Mouse (Mus musculus) heart, postnatal 0 days (tissue): ENCODE measurements around the gene Cd2. TPM values are rescaled to one million over a fixed set of nuclear protein-coding genes. Genes with fewer than 3 reads are reported as not detected.

Experiments used
- ATAC-seq: fragments of 200-750 bp; cut with Nextera tagmentation; 2 replicates; pipeline ENCODE4 v1.8.0; 2017; ENCODE audit warnings: low read depth, moderate number of reproducible peaks, moderate library complexity; ENCODE audit not compliant: insufficient read depth
- DNase-seq: peaks from one replicate; pipeline ENCODE4 v3.0.0-alpha.2; 2016; ENCODE audit warnings: low spot score
- H3K27ac ChIP-seq: fragments of 300-500 bp; sonication (generic); 2 replicates; pipeline ENCODE4 v1.5.1; 2014; ENCODE audit warnings: low read depth, mild to moderate bottlenecking
- H3K27me3 ChIP-seq: fragments of 300-500 bp; sonication (generic); 2 replicates; pipeline ENCODE4 v1.6.1; 2014; ENCODE audit warnings: low read length, mixed read lengths; ENCODE audit not compliant: control insufficient read depth, insufficient read depth
- H3K36me3 ChIP-seq: fragments of 300-500 bp; sonication (generic); replicated peaks from 2 replicates; pipeline ENCODE4 v1.6.1; 2014; ENCODE audit warnings: low read length, mixed read lengths; ENCODE audit not compliant: control insufficient read depth, insufficient read depth
- H3K4me1 ChIP-seq: fragments of 300-500 bp; sonication (generic); 2 replicates; pipeline ENCODE4 v1.6.1; 2014; ENCODE audit warnings: antibody characterized with exemption; ENCODE audit not compliant: control insufficient read depth, insufficient read depth
- H3K4me2 ChIP-seq: fragments of 300-500 bp; sonication (generic); 2 replicates; pipeline ENCODE4 v1.6.1; 2014; ENCODE audit warnings: low read depth, mild to moderate bottlenecking, low read length, moderate library complexity
- H3K4me3 ChIP-seq: fragments of 300-500 bp; sonication (generic); 2 replicates; pipeline ENCODE4 v1.5.1; 2014; ENCODE audit warnings: low read depth, low read length
- H3K9ac ChIP-seq: fragments of 300-500 bp; sonication (generic); replicated peaks from 2 replicates; pipeline ENCODE4 v1.6.1; 2014; ENCODE audit warnings: low read depth, low read length, mixed read lengths
- H3K9me3 ChIP-seq: fragments of 300-500 bp; sonication (generic); replicated peaks from 2 replicates; pipeline ENCODE4 v1.6.1; 2016; ENCODE audit warnings: low read length; ENCODE audit not compliant: control insufficient read depth
- CTCF ChIP-seq: IDR thresholded peaks from 2 replicates; pipeline ENCODE4 v1.5.1; 2016; ENCODE audit warnings: antibody characterized with exemption, control low read depth, low read depth
- EP300 ChIP-seq: IDR thresholded peaks from 2 replicates; pipeline ENCODE4 v1.6.1; 2016; ENCODE audit warnings: antibody characterized with exemption, low read depth
- WGBS: fragments of 180-500 bp; shearing (Covaris S2); extraction: QIAGEN DNeasy Blood & Tissue Kit; methylation state at CpG from one replicate; pipeline ENCODE4 v1.1.7; 2014; 5-methylcytosine and 5-hydroxymethylcytosine counted together
- polyA plus RNA-seq: library from polyadenylated mRNA; unstranded; fragments of >200 nt; fragmentation: Nextera tagmentation; extraction: Ambion mirVana; gene quantifications from 2 replicates; pipeline ENCODE4 v1.2.1, GENCODE M21; 2015
- total RNA-seq: library from RNA; depleted of rRNA; stranded (reverse); fragments of >200 nt; gene quantifications from 2 replicates; pipeline ENCODE4 v1.2.3, GENCODE M21; 2014; ENCODE audit warnings: low replicate concordance

Cd2 gene
- total and polyA plus RNA-seq, 2 experiments from 2014 or later = not detected

GRCm38 (mm10) chr3:101299591-101299990, 11.9 kb upstream of the Cd2 start:
- ATAC-seq = no peak

GRCm38 (mm10) chr3:101297221-101297620, 9.5 kb upstream of the Cd2 start:
- H3K27ac ChIP-seq = peak overlapping the region; percentile 12; the same call in 1 of the 2 replicates
- H3K27me3 ChIP-seq = no peaks in the 10 kb centered on the region
- no peak overlapping the region for H3K4me2 ChIP-seq
- DNase-seq (no peak), ATAC-seq (no peak)
- H3K9ac ChIP-seq = no peak overlapping the region
- no peaks in the 10 kb centered on the region for H3K36me3 ChIP-seq
- WGBS = 83% methylated on average over 5 of the region's 5 CpGs
- no peak overlapping the region for H3K4me3 ChIP-seq
- H3K4me1 ChIP-seq = 0 out of 2 replicates have a peak, but pooled peaks cover 6% of the 10 kb centered on the region
- H3K9me3 ChIP-seq = no peaks in the 10 kb centered on the region
- TF ChIP-seq CTCF (no peak), EP300 (no peak)

More at GRCm38 (mm10) chr3:101299591-101299990, 11.9 kb upstream of the Cd2 start:
- H3K36me3 ChIP-seq = no peaks in the 10 kb centered on the region
- DNase-seq = no peak
- no peak overlapping the region for H3K27ac ChIP-seq
- H3K4me2 ChIP-seq = no peak overlapping the region; the same call in 1 of the 2 replicates
- H3K9me3 ChIP-seq = no peaks in the 10 kb centered on the region
- 80% methylated on average over 6 of the region's 6 CpGs for WGBS
- H3K4me3 ChIP-seq = no peak overlapping the region; the same call in 1 of the 2 replicates
- 0 out of 2 replicates have a peak, but pooled peaks cover 6% of the 10 kb centered on the region for H3K4me1 ChIP-seq
- H3K27me3 ChIP-seq = no peaks in the 10 kb centered on the region
- TF ChIP-seq CTCF = no peak
- no peak for TF ChIP-seq EP300
- H3K9ac ChIP-seq = no peak overlapping the region

GRCm38 (mm10) chr3:101295931-101296820, 8.4 kb upstream of the Cd2 start:
- Histone ChIP-seq H3K27ac (peak overlapping the region; percentile 4; the same call in 1 of the 2 replicates), H3K4me3 (no peak overlapping the region), H3K27me3 (no peaks in the 10 kb centered on the region), H3K9ac (no peak overlapping the region), H3K4me2 (no peak overlapping the region), H3K36me3 (no peaks in the 10 kb centered on the region), H3K9me3 (no peaks in the 10 kb centered on the region), H3K4me1 (0 out of 2 replicates have a peak, but pooled peaks cover 6% of the 10 kb centered on the region)
- no peak for ATAC-seq
- no peak for DNase-seq
- TF ChIP-seq CTCF = no peak
- WGBS = 59% methylated on average over 15 of the region's 15 CpGs

GRCm38 (mm10) chr3:101295366-101295867, 7.7 kb upstream of the Cd2 start:
- H3K36me3 ChIP-seq = no peaks in the 10 kb centered on the region
- H3K9me3 ChIP-seq = no peaks in the 10 kb centered on the region
- 0 out of 2 replicates have a peak, but pooled peaks cover 5% of the 10 kb centered on the region for H3K4me1 ChIP-seq
- no peaks in the 10 kb centered on the region for H3K27me3 ChIP-seq
- TF ChIP-seq CTCF = peak; percentile 98
- no peak for TF ChIP-seq EP300
- H3K27ac ChIP-seq = no peak overlapping the region
- WGBS = 5% methylated on average over 11 of the region's 11 CpGs
- H3K4me2 ChIP-seq = peak overlapping the region; percentile 29; the same call in 1 of the 2 replicates
- H3K9ac ChIP-seq = no peak overlapping the region
- DNase-seq (peak; percentile 84), ATAC-seq (peak; percentile 72)
- no peak overlapping the region for H3K4me3 ChIP-seq

- no peak for TF ChIP-seq CTCF
- TF ChIP-seq EP300 = no peak
- H3K36me3 ChIP-seq = no peaks in the 10 kb centered on the region
- no peak overlapping the region for H3K9ac ChIP-seq
- H3K4me1 ChIP-seq = no peaks in the 10 kb centered on the region
- H3K4me2 ChIP-seq = 0 out of 2 replicates have a peak overlapping the region, but pooled peaks have one; percentile 29
- WGBS = 63% methylated on average over 10 of the region's 10 CpGs
- H3K27me3 ChIP-seq = no peaks in the 10 kb centered on the region
- peak overlapping the region; percentile 31; the same call in 1 of the 2 replicates for H3K27ac ChIP-seq
- H3K4me3 ChIP-seq = no peak overlapping the region
- DNase-seq (peak; percentile 70), ATAC-seq (peak; percentile 81)
- no peaks in the 10 kb centered on the region for H3K9me3 ChIP-seq
These were observed 7.0 kb upstream of the Cd2 start for GRCm38 (mm10) chr3:101294487-101295365.
